ENCODE assay signal across 13 mouse cellular contexts in the genomic region with DNA sequence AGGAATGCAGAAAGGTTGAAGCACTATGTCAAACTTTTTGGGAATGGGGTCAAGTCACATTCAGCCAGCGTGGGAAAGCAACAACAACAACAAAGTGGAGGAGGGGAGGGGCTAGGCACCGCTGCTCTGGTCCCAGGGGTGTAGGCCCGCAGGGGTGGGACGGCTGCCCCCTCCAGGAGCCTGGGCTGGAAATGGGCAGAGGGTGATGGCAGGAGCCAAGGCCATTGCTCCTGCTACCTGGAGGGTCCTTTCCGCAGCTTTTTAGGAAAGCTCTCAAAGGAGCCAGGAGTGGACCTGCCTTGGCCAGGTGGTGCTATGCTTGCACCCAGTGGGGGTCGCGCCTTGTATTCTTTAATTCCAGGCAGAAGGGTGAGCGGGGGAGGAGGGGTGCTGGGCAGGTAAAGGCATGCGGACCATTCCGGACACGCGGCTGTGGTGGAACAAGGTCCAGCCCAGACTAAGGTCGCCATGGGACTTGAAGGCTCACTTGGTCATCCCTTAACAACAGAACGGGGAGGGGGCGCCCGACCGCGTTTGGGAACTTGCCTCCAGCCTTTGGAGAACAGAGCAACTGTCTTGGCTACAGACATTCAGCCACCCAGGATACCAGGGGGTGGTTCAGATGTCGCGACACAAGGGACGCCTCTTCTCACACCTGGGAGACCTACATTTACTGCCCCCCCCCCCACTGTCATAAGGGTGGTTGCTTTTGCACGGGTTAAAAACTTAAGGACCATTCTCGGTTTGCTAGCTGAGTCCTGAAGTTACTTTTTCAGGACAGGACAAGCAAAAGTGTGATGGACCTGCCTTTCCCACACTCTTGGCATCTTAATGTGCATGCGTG. TPM values are rescaled to one million over a fixed set of nuclear protein-coding genes. Genes with fewer than 3 reads are reported as not detected.
DNase-seq lines count a peak whose midpoint lies in the region; ATAC-seq lines count a peak whose summit lies in the region.
"Had no signal": no experiment of that assay in that cellular context is flagged by ENCODE, and none has a peak within 500 bp of the region (broad histone marks: within the 10 kb centered on the region; RNA-seq: fewer than 3 reads in every experiment).

No protein-coding gene starts in this region.

- no peaks in the 10 kb centered on the region for H3K9me3 ChIP-seq in heart, embryonic 14.5 days (ENCODE audit: control insufficient read depth, low read length)
- no peaks in the 10 kb centered on the region for H3K9me3 ChIP-seq in hindbrain, embryonic 11.5 days (ENCODE audit: control insufficient read depth, low read length)
- no peaks in the 10 kb centered on the region for H3K9me3 ChIP-seq in midbrain, embryonic 14.5 days (ENCODE audit: control insufficient read depth, low read length)

- peak overlapping the region; percentile 90 for H3K4me2 ChIP-seq in heart, embryonic 14.5 days (ENCODE audit: low read length)
- H3K4me2 ChIP-seq in hindbrain, embryonic 11.5 days (replicated peaks; ENCODE audit: low read depth, low read length): peak overlapping the region; percentile 6
- H3K4me2 ChIP-seq in midbrain, embryonic 14.5 days (ENCODE audit: low read length): peak overlapping the region; percentile 47

- H3K36me3 ChIP-seq in heart, embryonic 14.5 days (ENCODE audit: control insufficient read depth, insufficient read depth, low read length): no peaks in the 10 kb centered on the region
- H3K36me3 ChIP-seq in hindbrain, embryonic 11.5 days (ENCODE audit: control insufficient read depth, insufficient read depth, low read length): no peaks in the 10 kb centered on the region
- H3K36me3 ChIP-seq in midbrain, embryonic 14.5 days (ENCODE audit: control insufficient read depth, insufficient read depth, low read length): no peaks in the 10 kb centered on the region

- peaks cover 6 to 10% of the 10 kb centered on the region in 2 experiments; a peak in 2 of 4 replicates for H3K4me1 ChIP-seq in heart, embryonic 14.5 days (ENCODE audit: control insufficient read depth in 2 of 2, insufficient read depth in 2 of 2, low read length in 2 of 2)
- H3K4me1 ChIP-seq in hindbrain, embryonic 11.5 days (replicated peaks; ENCODE audit: control insufficient read depth, insufficient read depth, low read length): 0 out of 2 replicates have a peak, but pooled peaks cover 7% of the 10 kb centered on the region
- H3K4me1 ChIP-seq in midbrain, embryonic 14.5 days (ENCODE audit: control insufficient read depth, insufficient read depth, low read length): peaks cover 9% of the 10 kb centered on the region; the same call in 1 of the 2 replicates

- ATAC-seq in heart, embryonic 14.5 days (ENCODE audit: insufficient number of reproducible peaks, insufficient read depth, low FRiP score, low read depth): no peak
- no peak for ATAC-seq in hindbrain, embryonic 11.5 days (ENCODE audit: low FRiP score)
- peak; percentile 31; the same call in 1 of the 2 replicates for ATAC-seq in midbrain, embryonic 14.5 days (ENCODE audit: low FRiP score, low TSS enrichment)
- ATAC-seq: activated CD4-positive, CD25-positive, alpha-beta regulatory T cell, adult 4 months had no signal

- no peak overlapping the region for H3K9ac ChIP-seq in heart, embryonic 14.5 days (ENCODE audit: low read length)
- H3K9ac ChIP-seq in hindbrain, embryonic 11.5 days (ENCODE audit: low read depth, low read length): no peak overlapping the region
- no peak overlapping the region for H3K9ac ChIP-seq in midbrain, embryonic 14.5 days (replicated peaks; ENCODE audit: low read length)

- H3K4me3 ChIP-seq in heart, embryonic 14.5 days (ENCODE audit: control insufficient read depth in 1 of 2, insufficient read depth in 1 of 2, low read depth in 1 of 2, low read length in 2 of 2): peak overlapping the region; percentile 17 to 19; a peak in 3 of 4 replicates
- H3K4me3 ChIP-seq in hindbrain, embryonic 11.5 days (ENCODE audit: low read depth, low read length): no peak overlapping the region
- H3K4me3 ChIP-seq in midbrain, embryonic 14.5 days (replicated peaks; ENCODE audit: low read depth, low read length): peak overlapping the region; percentile 18; the same call in 1 of the 2 replicates

- no peak overlapping the region for H3K27ac ChIP-seq in heart, embryonic 14.5 days (replicated peaks in 1 of 2; ENCODE audit: control insufficient read depth in 1 of 2, insufficient read depth in 1 of 2, low read depth in 2 of 2, low read length in 2 of 2)
- no peak overlapping the region for H3K27ac ChIP-seq in hindbrain, embryonic 11.5 days (ENCODE audit: low read depth, low read length)
- H3K27ac ChIP-seq in midbrain, embryonic 14.5 days (replicated peaks; ENCODE audit: low read depth, low read length): no peak overlapping the region

- intact Hi-C loops in heart, postnatal 10 days (cut with DNase I): no loop called here

- no peak for DNase-seq in heart, postnatal 10 days
- peak; percentile 7 for DNase-seq in embryo, embryonic 11 days
- DNase-seq in hindbrain, embryonic 11.5 days (ENCODE audit: low spot score): peak; percentile 29
- no peak for DNase-seq in midbrain, embryonic 14.5 days
- no peak for DNase-seq in gastrocnemius, postnatal 10 days
- DNase-seq in frontal cortex, adult 2 months (ENCODE audit: extremely low spot score in 1 of 2, low spot score in 1 of 2): no peak
- no peak for DNase-seq in MN1 (ENCODE audit: low spot score)
- DNase-seq: cerebellum, adult 18-20 months had no signal

- WGBS in heart, embryonic 14.5 days: 2% methylated on average over 24 of the region's 24 CpGs
- 2% methylated on average over 24 of the region's 24 CpGs for WGBS in hindbrain, embryonic 11.5 days
- 1% methylated on average over 24 of the region's 24 CpGs for WGBS in midbrain, embryonic 14.5 days

- peaks cover 42% of the 10 kb centered on the region for H3K27me3 ChIP-seq in heart, embryonic 14.5 days (ENCODE audit: control insufficient read depth, insufficient read depth, low read length)
- H3K27me3 ChIP-seq in hindbrain, embryonic 11.5 days (ENCODE audit: control insufficient read depth, insufficient read depth, low read length): peaks cover 35% of the 10 kb centered on the region
- peaks cover 40% of the 10 kb centered on the region for H3K27me3 ChIP-seq in midbrain, embryonic 14.5 days (ENCODE audit: control insufficient read depth, insufficient read depth, low read length)

RNA-seq across cellular contexts. Expression of a gene that starts 22.4 kb away (rescaled TPM):
- polyA plus RNA-seq in heart, embryonic 14.5 days (2014; fragmentation: Nextera tagmentation; extraction: Ambion mirVana): not detected in 2 replicates
- not detected for total RNA-seq in heart, postnatal 10 days (2021)
- not detected in 2 replicates for polyA plus RNA-seq in hindbrain, embryonic 11.5 days (2014; fragmentation: Nextera tagmentation; extraction: Ambion mirVana)
- not detected in 2 replicates for polyA plus RNA-seq in midbrain, embryonic 14.5 days (2014; fragmentation: Nextera tagmentation; extraction: Ambion mirVana)
- total RNA-seq in gastrocnemius, postnatal 10 days (2021): not detected
- not detected in 2 replicates for polyA plus RNA-seq in frontal cortex, adult 2 months (2012; rRNA removed)
- total RNA-seq: layer of hippocampus, postnatal 36 days; megakaryocyte-erythroid progenitor cell, adult 5-6 weeks had no signal
- polyA plus RNA-seq: activated CD4-positive, CD25-positive, alpha-beta regulatory T cell, adult 4 months; gonadal fat pad, adult 2 months had no signal

RNA-seq across cellular contexts. Expression of a gene that starts 34.0 kb away (rescaled TPM):
- polyA plus RNA-seq in heart, embryonic 14.5 days (2014; fragmentation: Nextera tagmentation; extraction: Ambion mirVana): not detected in 2 replicates
- total RNA-seq in heart, postnatal 10 days (2021): not detected
- not detected in 2 replicates for polyA plus RNA-seq in hindbrain, embryonic 11.5 days (2014; fragmentation: Nextera tagmentation; extraction: Ambion mirVana)
- polyA plus RNA-seq in midbrain, embryonic 14.5 days (2014; fragmentation: Nextera tagmentation; extraction: Ambion mirVana): not detected in 2 replicates
- not detected for total RNA-seq in gastrocnemius, postnatal 10 days (2021)
- polyA plus RNA-seq in frontal cortex, adult 2 months (2012; rRNA removed): not detected in 2 replicates
- total RNA-seq: layer of hippocampus, postnatal 36 days; megakaryocyte-erythroid progenitor cell, adult 5-6 weeks had no signal
- polyA plus RNA-seq: activated CD4-positive, CD25-positive, alpha-beta regulatory T cell, adult 4 months; gonadal fat pad, adult 2 months had no signal

RNA-seq across cellular contexts. Expression of a gene that starts 44.1 kb away (rescaled TPM):
- not detected in 2 replicates for polyA plus RNA-seq in heart, embryonic 14.5 days (2014; fragmentation: Nextera tagmentation; extraction: Ambion mirVana)
- not detected for total RNA-seq in heart, postnatal 10 days (2021)
- polyA plus RNA-seq in hindbrain, embryonic 11.5 days (2014; fragmentation: Nextera tagmentation; extraction: Ambion mirVana): not detected in 2 replicates
- not detected in 2 replicates for polyA plus RNA-seq in midbrain, embryonic 14.5 days (2014; fragmentation: Nextera tagmentation; extraction: Ambion mirVana)
- total RNA-seq in gastrocnemius, postnatal 10 days (2021): not detected
- not detected in 2 replicates for polyA plus RNA-seq in frontal cortex, adult 2 months (2012; rRNA removed)
- total RNA-seq: layer of hippocampus, postnatal 36 days; megakaryocyte-erythroid progenitor cell, adult 5-6 weeks had no signal
- polyA plus RNA-seq: activated CD4-positive, CD25-positive, alpha-beta regulatory T cell, adult 4 months; gonadal fat pad, adult 2 months had no signal

Comparison
In these comparisons a context has a peak if more than half of its experiments do, and no peak if none do; other contexts are left out.
1. H3K4me2 ChIP-seq: peak in every context shown above with its lines; median percentile 90 in heart, embryonic 14.5 days; 47 in midbrain, embryonic 14.5 days; 6 in hindbrain, embryonic 11.5 days.
2. DNase-seq: peak in embryo, embryonic 11 days (single experiment) and hindbrain, embryonic 11.5 days (single experiment); none in heart, postnatal 10 days (0 of 2), midbrain, embryonic 14.5 days (single experiment), gastrocnemius, postnatal 10 days (single experiment), frontal cortex, adult 2 months (0 of 2) and MN1 (single experiment).